Mouse (Mus musculus) layer of hippocampus, adult 9-10 months (tissue): ENCODE data around the gene Parp11.
A peak's percentile ranks its signal among the peaks of the same experiment; 100 is the strongest.
"Not testable (repeated sequence)": the region's sequence is repeated elsewhere in the genome, so short reads cannot be mapped to it uniquely, and the experiment has no call there.

Experiments
- DNase-seq: peaks from one replicate; pipeline ENCODE4 v3.0.0; 2022; ENCODE audit warnings: low spot score

Gene Parp11

DNA sequence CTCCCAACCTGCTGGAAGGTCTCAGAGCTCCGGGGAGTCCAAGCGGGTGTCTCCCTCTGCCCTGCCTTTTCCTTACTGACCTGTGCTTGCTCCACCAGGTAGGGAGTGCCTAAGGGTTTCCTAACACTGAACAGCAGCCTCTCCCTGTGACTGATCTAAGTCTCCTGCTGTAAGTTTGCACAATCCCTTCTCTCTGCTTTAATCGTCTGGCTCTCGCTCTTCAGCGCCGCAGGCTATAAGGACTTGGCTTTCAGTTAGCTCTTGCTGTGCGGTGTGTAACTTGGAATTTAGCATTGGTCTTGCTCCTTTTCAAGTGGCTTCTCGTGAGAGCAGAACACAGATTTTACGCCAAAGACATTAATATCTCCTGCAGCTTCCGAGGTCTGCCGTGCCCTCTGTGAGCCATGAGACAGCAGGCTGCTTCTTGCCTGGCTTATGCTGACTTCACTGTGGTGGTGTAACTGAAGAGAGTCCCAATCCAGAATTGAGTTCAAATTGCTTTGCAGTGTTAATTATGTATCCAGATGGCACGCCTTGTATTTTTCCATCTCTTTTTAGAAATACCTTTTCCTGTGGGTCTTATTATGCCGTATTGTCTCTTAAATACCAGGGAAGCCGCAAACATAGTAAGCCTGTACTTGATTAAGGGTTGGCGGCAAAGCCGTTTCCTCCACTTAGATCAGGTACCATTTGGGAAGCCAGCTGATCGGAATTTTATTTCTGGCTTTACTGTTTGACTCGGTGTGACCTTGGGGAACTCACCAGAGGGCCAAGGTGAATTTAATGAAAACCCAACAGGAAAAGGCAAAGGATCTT lies 50.4 kb downstream of the Parp11 start:
- peak; percentile 33 for DNase-seq

DNA sequence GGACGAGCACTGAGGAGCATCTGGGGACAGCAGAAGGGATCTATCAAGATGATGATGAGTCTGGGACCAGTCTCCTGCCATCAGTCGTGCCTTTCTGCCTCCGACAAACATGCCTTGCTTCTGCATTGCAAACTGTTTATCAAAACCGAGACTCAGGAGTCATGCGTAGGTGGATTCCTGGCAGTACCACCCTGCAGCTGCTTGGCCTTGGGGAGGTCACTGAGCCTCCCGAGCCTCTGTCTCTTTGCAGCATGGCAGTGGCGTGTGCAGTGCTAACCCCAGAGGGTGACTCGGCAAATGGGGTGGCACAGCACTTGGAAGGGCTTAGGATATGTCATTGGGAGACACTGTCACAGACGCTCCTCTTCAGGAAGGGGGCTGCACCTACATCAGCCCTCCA lies 53.5 kb downstream of the Parp11 start:
- DNase-seq: no peak

DNA sequence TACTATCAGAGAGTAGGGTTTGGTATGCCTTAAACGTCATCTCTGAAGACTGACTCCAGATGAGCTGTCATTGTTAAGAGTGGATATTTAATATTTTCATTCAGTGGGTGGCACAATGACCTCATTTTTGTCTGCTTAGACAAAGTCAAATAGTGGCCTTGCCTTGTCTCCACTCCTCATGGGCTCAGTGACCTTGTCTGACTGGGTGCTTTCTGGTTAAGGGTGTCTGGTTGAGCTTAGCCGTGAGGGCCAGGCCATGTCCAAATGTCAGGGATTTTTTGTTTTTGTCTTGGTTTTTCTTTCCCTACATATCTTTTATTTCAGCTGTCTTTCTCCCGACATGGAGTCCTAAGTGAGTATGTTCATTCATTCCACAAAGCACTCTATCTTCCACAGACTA lies 54.2 kb downstream of the Parp11 start:
- DNase-seq: no peak

DNA sequence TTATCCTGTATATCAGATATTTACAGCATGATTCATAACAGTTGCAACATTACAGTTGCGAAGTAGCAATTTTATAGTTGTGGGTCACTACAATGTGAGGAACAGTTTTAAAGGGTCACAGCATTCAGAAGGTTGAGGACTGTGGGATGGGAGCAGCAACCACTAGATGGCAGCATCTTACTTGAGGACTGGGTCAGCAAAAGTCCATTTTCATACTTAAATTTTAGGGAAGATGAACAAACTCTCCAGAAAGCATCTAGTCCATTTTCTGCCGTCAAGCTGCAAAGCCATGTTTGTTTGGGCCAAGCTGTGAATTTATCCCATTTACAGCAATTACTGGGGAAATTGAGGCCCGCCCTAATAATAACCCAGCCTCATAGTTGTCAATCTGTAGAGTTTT lies 55.9 kb downstream of the Parp11 start:
- DNase-seq: peak; percentile 32

DNA sequence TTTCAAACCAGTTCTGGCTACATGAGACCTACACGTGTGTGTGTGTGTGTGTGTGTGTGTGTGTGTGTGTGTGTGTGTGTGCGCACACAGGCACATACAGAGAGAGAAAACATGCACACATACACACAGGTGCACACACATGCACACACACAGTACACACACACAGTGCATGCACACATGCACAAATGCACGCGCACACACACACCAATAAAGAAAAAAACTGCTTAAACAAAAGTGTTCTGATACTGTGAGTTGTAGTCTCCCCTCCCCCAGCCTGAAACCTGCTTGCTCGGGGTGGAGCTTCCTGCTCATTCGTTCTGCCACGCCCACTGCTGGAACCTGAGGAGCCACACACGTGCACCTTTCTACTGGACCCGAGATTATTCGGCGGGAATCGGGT lies 67.1 kb downstream of the Parp11 start:
- not testable (repeated sequence) for DNase-seq

DNA sequence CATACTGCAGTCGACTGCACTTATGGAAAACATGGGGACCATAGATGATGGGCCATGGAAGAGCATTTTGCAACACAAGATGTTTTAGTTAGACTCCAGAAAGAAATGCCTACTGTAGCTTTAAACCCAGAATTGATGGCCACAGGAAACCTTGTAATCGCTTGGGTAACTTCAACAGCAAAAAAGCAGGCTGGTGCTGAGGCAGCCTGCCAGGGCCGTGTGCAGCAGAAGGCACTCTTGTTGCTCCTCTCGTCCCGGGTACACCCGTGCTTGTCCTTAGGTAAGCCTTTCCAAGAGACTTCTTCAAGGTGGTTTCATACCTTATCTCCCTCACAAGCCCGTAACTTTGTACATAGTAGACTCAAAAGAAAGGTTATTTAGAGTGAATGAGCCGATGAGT lies 74.5 kb downstream of the Parp11 start:
- no peak for DNase-seq

DNA sequence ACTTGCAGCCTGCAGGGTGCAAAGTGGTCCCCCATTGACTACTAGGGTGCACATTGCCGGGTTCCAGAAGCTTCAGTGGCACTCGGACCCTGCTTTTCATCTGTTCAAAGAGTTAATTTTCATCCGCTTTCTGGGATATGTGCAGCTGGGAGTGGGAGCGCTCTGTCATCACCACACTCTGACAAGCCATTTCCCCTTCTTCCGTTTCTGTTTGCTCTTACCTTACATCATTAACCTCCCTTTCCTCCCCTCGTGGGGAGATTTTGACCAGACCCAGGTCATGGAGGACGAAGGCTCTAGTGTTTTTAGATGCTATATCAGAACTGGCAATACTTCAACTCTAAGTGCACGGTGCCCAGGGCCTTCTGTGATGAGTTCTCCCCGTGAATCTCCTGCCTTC lies 75.7 kb downstream of the Parp11 start:
- no peak for DNase-seq

DNA sequence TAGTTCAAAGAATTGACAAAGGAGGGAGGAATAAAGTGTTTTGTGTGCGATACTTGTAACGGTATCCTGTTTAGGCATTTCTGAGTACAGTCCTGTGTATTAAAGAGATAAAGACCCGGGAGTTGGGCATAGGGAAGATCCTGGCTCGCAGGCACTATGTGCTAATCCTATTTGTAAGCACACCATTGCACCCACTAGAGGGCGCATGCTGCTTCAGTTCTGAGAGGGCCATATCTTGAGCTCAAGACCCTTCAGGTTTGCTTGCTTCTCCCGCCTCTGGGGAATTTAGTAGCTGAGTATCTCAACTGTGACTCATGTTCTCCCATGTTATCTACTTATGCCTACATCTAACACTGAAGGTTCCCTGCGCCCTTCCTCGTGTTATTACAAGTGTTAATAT lies 77.8 kb downstream of the Parp11 start:
- DNase-seq: peak; percentile 17

DNA sequence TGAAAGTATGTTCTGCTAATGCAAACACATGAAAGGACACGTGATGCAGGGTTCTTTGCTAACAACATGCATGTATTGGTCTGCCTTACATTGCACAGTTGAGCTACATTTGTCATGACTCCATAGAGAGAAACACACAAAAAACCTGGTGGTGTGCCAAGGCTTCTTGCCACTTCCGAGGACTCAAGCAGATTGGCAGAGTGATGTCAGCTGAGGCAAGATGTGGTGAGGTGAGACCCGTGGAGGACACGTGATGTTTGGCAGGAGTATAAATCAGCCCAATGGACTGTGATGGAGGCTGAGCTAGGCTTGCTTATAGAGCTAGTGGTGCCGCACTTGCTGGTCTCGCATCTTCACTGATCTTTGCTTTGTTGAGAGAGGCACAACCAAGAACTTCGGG lies 82.0 kb downstream of the Parp11 start:
- DNase-seq: no peak

DNA sequence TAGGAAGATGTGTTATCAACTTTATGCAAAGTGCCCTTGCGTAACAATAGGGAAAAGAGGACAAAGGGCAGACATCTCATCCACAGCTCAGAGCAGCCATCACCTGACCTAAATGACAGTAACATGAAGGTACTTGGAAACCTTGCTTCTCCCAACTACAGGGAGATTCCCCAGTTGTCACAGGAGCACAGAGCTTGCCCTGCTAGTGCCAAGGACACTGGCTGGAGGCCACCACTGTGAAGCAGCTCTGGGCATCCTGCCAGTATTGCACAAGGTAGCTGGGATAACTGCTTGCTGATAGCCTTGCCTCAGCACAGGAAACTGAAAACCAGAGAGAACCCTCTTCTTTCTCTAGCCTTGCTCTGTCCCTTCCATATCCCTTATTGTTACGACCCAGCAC lies 82.8 kb downstream of the Parp11 start:
- DNase-seq: no peak

DNA sequence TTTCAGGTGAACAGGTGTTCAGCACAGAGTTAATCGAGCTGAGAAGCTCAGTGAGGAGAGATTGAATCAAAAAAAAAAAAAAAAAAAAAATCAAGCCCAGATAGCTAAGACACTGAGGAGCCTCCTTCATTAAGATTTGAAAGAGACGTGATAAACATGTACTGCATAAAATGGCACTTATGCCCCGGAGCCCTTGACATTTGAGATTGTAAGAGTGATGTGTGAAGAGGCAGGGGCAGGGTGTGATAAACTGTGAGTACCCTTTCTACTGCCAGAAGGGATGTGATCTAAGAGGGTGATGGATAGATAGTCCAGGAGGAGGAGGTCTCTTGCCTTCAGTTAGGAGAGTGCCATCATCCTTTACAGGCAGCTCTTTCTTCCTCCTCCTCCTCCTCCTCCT lies 83.6 kb downstream of the Parp11 start:
- DNase-seq: no peak

DNA sequence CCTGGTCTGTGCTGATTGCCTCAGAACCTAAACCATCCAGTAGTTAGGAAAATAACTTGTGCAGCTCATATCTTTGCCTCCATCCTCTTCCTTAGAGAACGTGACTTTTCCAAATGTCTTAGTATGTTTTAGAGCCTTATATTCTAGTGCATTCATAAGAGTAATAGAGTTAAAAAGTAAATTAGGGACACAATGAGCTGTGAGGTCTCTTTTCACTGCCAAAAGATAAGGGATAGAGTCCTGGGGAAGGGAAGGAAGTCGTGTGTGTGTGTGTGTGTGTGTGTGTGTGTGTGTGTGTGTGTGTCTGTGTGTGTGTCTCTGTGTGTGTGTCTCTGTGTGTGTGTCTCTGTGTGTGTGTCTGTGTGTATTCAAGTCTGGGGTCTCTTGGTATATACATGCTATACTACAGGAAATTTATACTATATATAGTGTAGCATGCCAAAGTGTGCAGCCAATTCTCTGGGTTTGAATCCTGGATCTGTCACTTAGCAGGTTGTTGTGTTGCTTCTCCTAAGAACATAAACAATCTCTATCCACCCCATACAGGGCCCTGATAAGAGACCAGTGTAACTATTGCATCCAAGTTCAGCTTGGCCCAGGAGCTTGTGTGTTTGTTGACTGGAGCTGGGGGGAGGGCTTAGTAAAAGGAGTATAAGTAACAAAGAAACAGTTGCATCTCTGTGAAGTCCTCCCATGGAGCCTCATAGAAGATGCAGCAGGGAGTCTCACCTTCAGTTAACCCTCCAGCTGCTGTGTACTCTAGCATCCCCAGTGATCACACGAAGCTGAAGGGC lies 85.0 kb downstream of the Parp11 start:
- DNase-seq: no peak

DNA sequence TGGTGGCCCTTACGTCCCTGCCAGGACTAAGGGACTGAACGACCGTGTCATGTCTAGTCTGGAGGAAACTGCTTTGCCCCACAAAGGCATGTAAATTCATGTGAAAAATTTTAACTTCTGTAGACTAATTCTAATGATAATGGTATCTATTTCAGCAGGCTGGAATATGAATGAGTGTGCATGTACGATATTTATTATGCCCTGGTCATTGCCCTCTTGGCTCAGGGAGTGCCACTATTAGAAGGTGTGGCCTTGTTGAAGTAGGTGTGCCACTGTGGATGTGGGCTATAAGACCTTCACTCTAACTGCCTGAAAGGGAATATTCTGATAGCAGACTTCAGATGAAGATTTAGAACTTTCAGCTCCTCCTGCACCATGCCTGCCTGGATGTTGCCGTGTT lies 85.7 kb downstream of the Parp11 start:
- no peak for DNase-seq

DNA sequence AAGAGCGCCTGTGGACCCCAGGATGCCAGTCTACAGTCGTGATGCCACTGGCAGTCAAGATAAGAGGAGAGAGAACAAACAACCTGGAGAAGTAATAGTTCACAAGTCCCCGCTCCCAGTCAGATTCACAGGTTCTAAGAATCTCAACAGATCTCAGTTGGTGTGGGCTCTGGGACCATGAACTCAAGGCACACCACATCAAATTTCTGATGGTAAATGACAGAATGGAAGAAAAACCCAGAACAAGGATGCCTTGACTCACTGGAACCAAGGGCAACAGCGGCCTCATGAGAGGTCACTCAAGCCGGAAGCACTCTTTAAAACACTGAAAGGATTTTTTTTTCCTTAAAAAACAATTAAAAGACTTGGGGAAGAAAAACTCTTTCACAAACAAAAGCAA lies 87.1 kb downstream of the Parp11 start:
- no peak for DNase-seq

DNA sequence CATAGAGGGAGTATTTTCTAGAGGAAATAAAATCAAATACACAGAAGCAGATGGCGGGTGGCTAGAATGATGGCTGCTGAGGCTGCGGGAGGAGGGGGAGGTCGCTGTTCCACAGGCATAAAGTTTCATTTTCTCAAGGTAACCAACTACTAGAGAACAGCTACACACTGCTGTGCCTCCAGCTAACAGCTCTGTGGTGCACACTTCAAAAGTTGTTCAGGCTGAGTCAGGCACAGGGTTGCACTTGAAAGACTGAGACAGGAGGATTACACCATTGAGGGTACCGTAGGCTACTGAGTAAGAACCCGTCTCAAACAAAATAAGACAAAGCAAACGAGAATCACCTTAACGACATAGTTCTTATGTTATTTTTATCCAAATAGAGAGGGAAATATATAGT lies 90.4 kb downstream of the Parp11 start:
- DNase-seq: no peak

DNA sequence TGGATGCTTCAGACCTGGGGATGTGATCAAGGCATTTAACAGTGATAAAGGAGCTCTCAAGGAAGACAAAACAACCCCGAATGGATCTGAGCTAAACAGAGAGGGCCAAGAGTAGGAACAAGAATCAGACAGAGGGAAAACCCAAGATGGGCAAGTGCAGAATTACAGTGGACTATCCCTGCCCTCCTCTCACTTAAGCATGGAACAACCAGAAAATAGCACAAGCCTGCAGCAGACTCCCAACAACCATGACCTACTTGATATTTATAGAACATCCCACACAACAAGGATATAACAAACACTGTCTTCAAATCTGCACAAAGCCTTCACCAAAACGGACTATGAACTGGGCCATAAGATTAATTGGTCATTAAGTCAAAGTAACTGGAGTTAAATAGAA lies 91.5 kb downstream of the Parp11 start:
- no peak for DNase-seq

DNA sequence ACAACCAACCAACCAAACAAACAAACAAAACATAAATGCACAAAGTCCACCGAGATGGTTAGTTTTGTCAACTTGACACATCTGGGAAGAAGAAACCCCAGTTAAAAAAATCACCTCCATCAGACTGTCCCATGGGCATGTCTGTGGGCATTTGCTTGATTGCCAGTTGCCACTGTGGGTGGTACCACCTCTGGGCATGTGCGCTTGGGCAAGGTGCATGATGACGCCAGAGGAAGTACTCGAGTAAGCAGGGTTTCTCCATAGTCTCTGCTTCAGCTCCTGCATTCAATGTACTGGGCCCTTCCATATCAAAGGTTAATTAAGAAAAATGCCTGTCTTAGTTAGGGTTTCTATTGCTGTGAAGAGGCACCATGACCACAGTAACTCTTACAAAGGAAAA lies 92.6 kb downstream of the Parp11 start:
- no peak for DNase-seq

DNA sequence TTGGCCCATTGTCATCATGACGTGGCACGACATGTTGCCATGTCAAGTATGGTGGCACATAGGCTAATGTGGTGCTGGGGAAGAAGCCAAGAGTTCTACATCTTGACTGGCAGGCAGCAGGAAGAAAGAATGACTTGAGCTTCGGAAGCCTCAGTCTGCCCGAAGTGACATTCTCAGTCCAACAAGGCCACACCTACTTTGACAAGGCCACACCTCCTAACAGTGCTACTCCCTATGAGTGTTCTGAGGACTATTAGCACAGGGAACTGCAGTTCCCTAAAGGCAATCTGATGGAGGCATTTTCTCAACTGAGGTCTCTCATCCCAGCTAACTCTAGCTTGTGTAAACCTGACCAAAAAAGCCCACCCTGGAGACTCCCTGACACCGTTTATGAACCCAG lies 93.0 kb downstream of the Parp11 start:
- no peak for DNase-seq

DNA sequence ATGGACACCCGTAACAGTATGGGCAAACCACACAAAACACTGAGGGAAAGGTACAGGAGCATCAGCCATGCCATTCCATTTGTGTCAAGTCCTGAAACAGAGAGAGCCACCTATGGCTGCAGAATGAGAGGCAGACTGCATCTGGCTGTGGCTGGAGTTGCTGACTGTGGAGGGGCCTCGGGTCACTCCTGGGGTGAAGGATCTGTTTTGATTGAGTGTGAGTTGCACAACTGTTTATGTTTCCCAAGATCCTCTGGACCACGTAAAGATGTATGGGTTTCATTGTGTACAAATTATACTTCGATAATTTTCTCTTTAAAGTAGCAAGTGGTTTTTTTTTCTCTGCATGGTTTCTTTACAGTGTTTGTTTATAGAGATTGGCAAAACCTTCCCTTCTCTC lies 93.9 kb downstream of the Parp11 start:
- DNase-seq: no peak

DNA sequence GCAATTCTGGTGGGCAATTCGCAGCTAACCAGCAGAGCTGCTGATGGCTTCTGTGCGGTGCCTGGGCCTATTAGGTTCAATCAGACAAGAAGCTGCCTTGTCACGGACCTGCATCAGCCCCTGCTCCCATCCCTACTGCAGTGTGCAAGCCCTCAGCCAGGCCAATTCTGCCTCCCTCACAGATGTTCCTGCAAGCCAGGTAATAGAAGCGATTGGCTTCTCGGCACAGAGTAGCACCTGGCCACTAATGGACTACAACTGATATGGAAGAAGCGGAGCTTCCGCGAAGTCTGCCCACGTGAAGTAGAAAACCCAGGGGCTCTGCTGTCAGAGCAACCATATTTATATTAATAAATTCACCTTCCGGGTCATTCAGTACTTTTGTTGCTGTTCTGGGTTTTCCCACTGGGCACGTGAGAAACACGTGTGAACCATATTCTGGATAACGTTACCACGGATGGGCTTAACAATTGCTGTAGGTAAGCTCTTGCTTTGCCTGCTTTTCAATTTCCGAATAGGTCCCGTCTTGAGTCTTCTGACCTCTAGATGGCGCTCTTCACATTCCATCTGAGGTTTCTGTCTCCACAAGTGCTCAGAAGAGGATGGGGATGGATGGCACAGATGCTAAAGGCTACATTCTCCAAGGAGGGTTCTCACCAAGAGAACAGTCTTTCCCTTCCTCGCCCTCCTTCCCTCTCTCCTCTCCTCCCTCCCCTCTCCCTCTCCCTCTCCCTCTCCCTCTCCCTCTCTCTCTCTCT lies 95.2 kb downstream of the Parp11 start:
- DNase-seq: peak; percentile 50
